Mouse (Mus musculus) limb, embryonic 11.5 days (tissue): ENCODE results near the gene Jund. TPM values are rescaled to one million over a fixed set of nuclear protein-coding genes. Genes with fewer than 3 reads are reported as not detected.

Source experiments
- ATAC-seq: fragments of 200-750 bp; cut with Nextera tagmentation; 2 replicates; pipeline ENCODE4 v1.8.0; 2017; ENCODE audit warnings: low read depth; ENCODE audit not compliant: insufficient number of reproducible peaks, low FRiP score, low TSS enrichment
- DNase-seq: peaks from one replicate; pipeline ENCODE4 v3.0.0-alpha.2; 2015; ENCODE audit warnings: low spot score
- H3K27ac ChIP-seq: fragments of 300-500 bp; sonication (generic); replicated peaks from 2 replicates; pipeline ENCODE4 v1.5.1; 2014; ENCODE audit warnings: low read depth, mild to moderate bottlenecking, low read length
- H3K27me3 ChIP-seq: fragments of 300-500 bp; sonication (generic); 2 replicates; pipeline ENCODE4 v1.6.1; 2014; ENCODE audit warnings: mild to moderate bottlenecking, low read length, mixed read lengths; ENCODE audit not compliant: control insufficient read depth, insufficient read depth
- H3K36me3 ChIP-seq: fragments of 300-500 bp; sonication (generic); 2 replicates; pipeline ENCODE4 v1.6.1; 2014; ENCODE audit warnings: mild to moderate bottlenecking, low read length, moderate library complexity, mixed read lengths; ENCODE audit not compliant: control insufficient read depth, insufficient read depth
- H3K4me1 ChIP-seq: fragments of 300-500 bp; sonication (generic); 2 replicates; pipeline ENCODE4 v1.6.1; 2014; ENCODE audit warnings: low read length, mixed read lengths; ENCODE audit not compliant: control insufficient read depth, insufficient read depth
- H3K4me2 ChIP-seq: fragments of 300-500 bp; sonication (generic); 2 replicates; pipeline ENCODE4 v1.6.1; 2014; ENCODE audit warnings: low read depth, mild to moderate bottlenecking, moderate library complexity; ENCODE audit not compliant: severe bottlenecking
- H3K4me3 ChIP-seq: fragments of 300-500 bp; sonication (generic); 2 replicates; pipeline ENCODE4 v1.5.1; 2014; ENCODE audit warnings: low read depth, low read length
- H3K9ac ChIP-seq: fragments of 300-500 bp; sonication (generic); 2 replicates; pipeline ENCODE4 v1.6.1; 2014; ENCODE audit warnings: mild to moderate bottlenecking, low read length
- H3K9me3 ChIP-seq: fragments of 300-500 bp; sonication (generic); 2 replicates; pipeline ENCODE4 v1.6.1; 2016; ENCODE audit warnings: low read length; ENCODE audit not compliant: control insufficient read depth
- WGBS: fragments of 180-500 bp; shearing (Covaris S2); extraction: QIAGEN DNeasy Blood & Tissue Kit; methylation state at CpG from one replicate; pipeline ENCODE4 v1.1.7; 2014; 5-methylcytosine and 5-hydroxymethylcytosine counted together
- polyA plus RNA-seq: library from polyadenylated mRNA; unstranded; fragments of >200 nt; fragmentation: Nextera tagmentation; extraction: Ambion mirVana; gene quantifications from 2 replicates; pipeline ENCODE4 v1.2.1, GENCODE M21; 2014

Jund gene
- polyA plus RNA-seq, 1 experiment from 2014 or later = 104 TPM

DNA sequence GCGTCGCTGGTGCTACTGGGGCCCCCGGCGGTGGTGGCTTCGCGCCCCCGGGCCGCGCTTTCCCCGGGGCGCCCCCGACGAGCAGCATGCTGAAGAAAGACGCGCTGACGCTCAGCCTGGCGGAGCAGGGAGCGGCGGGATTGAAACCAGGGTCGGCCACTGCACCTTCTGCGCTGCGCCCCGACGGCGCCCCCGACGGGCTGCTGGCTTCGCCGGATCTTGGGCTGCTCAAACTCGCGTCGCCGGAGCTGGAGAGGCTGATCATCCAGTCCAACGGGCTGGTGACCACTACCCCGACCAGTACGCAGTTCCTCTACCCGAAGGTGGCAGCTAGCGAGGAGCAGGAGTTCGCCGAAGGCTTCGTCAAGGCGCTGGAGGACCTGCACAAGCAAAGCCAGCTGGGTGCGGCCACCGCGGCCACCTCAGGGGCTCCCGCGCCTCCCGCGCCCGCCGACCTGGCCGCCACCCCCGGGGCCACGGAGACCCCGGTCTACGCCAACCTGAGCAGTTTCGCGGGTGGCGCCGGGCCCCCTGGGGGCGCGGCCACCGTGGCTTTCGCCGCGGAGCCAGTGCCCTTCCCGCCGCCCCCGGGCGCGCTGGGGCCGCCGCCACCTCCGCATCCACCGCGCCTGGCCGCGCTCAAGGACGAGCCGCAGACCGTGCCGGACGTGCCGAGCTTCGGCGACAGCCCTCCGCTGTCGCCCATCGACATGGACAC, 526 bp downstream of the Jund start:
- Histone ChIP-seq H3K9ac (peak overlapping the region; percentile 96), H3K36me3 (peaks cover 4% of the 10 kb centered on the region; the same call in 1 of the 2 replicates), H3K4me2 (peak overlapping the region; percentile 82), H3K27ac (peak overlapping the region; percentile 97), H3K4me1 (peaks cover 36% of the 10 kb centered on the region), H3K4me3 (peak overlapping the region; percentile 95), H3K27me3 (no peaks in the 10 kb centered on the region), H3K9me3 (no peaks in the 10 kb centered on the region)
- WGBS = under 1% methylated on average over 86 of the region's 89 CpGs
- ATAC-seq (0 out of 2 replicates have a peak, but pooled peaks have one; percentile 1), DNase-seq (peak; percentile 78)

DNA sequence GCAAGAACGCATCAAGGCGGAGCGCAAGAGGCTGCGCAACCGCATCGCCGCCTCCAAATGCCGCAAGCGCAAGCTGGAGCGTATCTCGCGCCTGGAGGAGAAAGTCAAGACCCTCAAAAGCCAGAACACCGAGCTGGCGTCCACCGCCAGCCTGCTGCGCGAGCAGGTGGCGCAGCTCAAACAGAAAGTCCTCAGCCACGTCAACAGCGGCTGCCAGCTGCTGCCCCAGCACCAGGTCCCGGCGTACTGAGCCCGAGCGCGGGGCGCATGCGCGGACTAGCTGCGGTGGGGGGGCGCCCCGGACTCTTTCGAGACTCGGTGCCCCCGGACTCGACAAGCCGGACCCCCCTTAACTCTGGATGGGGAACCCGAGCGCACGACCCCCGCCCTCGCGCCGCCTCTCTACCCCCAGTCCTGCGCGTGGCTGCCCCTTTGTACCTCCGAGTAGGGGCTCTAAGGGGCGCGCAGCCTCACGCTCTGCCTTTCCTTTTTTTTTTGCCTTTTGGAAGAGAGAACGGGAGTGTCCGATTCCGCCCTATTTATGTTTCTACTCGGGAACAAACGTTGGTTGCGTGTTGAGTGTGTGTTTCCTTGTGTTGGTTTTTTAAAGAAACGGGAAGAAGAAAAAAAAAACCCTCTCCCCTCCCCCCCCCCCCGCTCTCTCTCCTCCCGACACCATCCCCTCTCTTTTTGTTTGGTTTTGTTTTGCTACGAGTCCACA, 1.2 kb downstream of the Jund start:
- peaks cover 34% of the 10 kb centered on the region for H3K4me1 ChIP-seq
- H3K36me3 ChIP-seq = peaks cover 4% of the 10 kb centered on the region; the same call in 1 of the 2 replicates
- H3K4me2 ChIP-seq = peak overlapping the region; percentile 82
- WGBS = under 1% methylated on average over 59 of the region's 59 CpGs
- H3K9me3 ChIP-seq = no peaks in the 10 kb centered on the region
- DNase-seq (peak; percentile 86), ATAC-seq (no peak)
- no peaks in the 10 kb centered on the region for H3K27me3 ChIP-seq
- peak overlapping the region; percentile 97 for H3K27ac ChIP-seq
- H3K4me3 ChIP-seq = peak overlapping the region; percentile 95
- H3K9ac ChIP-seq = peak overlapping the region; percentile 96

DNA sequence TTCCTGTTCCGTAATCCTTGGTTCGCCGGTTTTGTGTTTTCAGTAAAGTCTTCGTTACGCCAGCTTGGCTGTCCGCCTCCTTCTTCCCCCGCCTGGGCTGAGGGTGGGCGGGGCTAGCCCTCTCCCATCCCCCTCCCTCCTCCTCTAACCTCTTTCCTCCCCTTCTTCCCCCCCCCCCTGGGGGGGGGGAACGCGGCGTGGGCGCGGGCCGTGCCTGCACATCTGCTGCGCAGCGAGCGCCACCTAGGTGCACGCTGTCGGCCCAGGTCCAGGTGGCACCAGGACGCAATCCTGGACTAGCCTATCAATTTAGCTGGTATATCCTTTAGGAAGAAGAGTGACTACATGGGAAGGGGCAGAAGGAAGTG, 1.8 kb downstream of the Jund start:
- H3K9me3 ChIP-seq = no peaks in the 10 kb centered on the region
- H3K9ac ChIP-seq = peak overlapping the region; percentile 96
- H3K4me2 ChIP-seq = peak overlapping the region; percentile 82
- DNase-seq (peak; percentile 97), ATAC-seq (peak; percentile 4; the same call in 1 of the 2 replicates)
- H3K27me3 ChIP-seq = no peaks in the 10 kb centered on the region
- peaks cover 29% of the 10 kb centered on the region for H3K4me1 ChIP-seq
- H3K36me3 ChIP-seq = peaks cover 4% of the 10 kb centered on the region; the same call in 1 of the 2 replicates
- whole genome bisulfite sequencing = 0% methylated on average over 19 of the region's 20 CpGs
- H3K4me3 ChIP-seq = peak overlapping the region; percentile 95
- no peak overlapping the region; the same call in 1 of the 2 replicates for H3K27ac ChIP-seq

DNA sequence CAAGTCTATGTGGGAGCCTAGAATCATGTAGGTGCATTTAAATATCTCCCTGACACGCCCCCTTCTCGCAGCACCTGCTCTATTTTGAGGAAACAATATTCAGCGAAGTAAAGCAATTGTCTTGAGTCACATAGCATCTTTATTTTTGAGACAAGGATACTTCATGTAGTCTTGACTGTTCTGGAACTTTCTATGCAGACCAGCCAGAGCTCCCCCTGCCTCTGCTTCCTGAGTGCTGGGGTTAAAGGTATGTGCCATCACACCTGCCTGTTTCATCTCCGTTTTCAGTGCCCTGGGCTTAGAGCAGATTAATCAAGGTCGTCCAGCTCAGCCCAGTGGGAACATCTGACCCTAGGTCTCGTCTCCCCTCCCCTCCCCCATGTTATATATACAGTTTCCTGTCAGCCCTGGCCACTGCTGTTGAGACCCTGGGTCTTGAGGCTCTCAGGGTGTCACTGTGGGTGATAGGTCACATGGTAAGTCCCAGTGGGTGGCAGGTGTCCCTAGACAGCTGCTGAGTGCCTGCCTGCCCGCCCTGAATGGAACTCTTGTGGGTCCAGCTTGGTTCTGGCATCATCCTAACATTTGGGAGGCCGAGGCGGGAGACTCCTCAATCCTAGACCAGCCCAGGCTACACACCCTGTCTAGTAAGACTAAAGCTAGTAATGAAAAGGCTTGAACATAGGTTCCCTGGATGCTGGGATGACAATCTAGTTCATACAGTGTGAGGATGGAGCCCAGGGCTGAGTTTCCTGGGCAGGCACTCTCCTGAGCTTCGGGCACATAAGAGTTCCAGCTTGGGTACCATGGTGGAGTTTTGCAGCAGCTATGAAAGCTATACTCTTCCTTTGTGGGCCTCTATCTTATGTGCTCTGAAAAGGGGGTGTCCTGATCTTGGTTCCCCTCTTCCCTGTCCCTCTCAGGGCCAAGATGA, 2.6 kb downstream of the Jund start:
- 55% methylated on average over 10 of the region's 10 CpGs for WGBS
- no peak overlapping the region; the same call in 1 of the 2 replicates for H3K27ac ChIP-seq
- no peak for ATAC-seq

DNA sequence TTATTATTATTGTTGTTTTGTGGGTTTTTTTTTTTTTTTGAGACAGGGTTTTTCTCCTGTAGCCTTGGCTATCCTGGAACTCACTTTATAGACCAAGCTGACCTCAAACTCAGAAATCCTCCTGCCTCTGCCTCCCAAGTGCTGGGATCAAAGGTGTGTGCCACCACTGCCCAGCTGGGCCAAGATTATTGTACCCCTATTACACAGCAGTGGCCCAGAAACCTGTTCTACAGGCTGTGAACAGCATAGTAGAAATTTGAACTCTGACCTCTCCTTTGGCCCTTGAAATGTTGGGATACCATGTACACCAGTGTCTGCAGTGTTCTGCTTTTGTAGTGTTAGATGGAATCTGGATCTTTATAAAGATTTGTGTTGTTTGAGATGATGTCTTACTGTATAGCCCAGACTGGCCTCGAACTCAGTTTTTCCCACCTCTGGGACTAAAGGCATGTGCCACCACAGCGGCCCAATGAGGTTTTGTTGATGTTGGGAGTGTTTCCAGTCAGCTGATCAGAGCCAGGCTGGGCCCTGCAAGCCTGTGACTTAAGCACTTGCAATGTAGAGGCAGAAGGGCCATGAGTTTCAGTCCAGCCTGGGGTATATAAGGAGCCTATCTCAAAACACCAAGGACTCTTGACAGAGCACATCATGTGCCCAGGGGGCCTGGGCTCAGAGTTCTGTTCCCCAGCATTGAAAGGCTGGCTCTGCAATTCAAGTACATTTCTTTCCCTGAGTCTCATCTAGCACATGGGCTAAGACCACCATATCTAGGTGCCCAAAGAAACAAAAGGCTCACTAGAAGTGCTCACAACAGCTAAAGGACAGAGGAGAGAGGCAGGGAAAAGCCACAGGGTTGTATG, 3.5 kb downstream of the Jund start:
- Histone ChIP-seq H3K9ac (no peak overlapping the region), H3K4me1 (peaks cover 12% of the 10 kb centered on the region; the same call in 1 of the 2 replicates), H3K27me3 (no peaks in the 10 kb centered on the region), H3K36me3 (peaks cover 4% of the 10 kb centered on the region; the same call in 1 of the 2 replicates), H3K9me3 (no peaks in the 10 kb centered on the region), H3K4me3 (no peak overlapping the region), H3K4me2 (no peak overlapping the region), H3K27ac (no peak overlapping the region)
- DNase-seq (no peak), ATAC-seq (no peak)
- 85% methylated on average over 2 of the region's 2 CpGs for WGBS

More for the DNA sequence above, 2.6 kb downstream of the Jund start:
- peak overlapping the region; percentile 82 for H3K4me2 ChIP-seq
- peak overlapping the region; percentile 96 for H3K9ac ChIP-seq
- no peaks in the 10 kb centered on the region for H3K9me3 ChIP-seq
- H3K4me1 ChIP-seq = peaks cover 21% of the 10 kb centered on the region
- no peaks in the 10 kb centered on the region for H3K27me3 ChIP-seq
- DNase-seq = no peak
- peak overlapping the region; percentile 95 for H3K4me3 ChIP-seq
- H3K36me3 ChIP-seq = peaks cover 4% of the 10 kb centered on the region; the same call in 1 of the 2 replicates

DNA sequence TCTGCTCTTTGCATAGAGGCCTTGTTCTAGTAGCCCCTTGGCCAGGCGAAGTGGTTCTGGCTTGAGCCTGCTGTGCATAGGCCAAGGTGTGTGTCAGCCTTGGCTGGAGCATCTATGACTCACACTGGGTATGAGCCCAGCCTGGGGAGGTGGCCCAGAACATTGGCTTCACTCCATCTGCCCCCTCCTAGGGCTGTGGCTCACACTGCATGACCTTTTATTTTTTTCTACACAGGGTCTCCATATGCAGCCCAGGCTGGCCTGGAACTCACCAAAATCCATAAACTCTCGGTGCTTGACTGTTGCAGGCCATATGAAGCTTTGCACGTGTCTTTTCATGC, 4.1 kb downstream of the Jund start:
- Histone ChIP-seq H3K36me3 (peaks cover 4% of the 10 kb centered on the region; the same call in 1 of the 2 replicates), H3K27ac (no peak overlapping the region), H3K4me2 (no peak overlapping the region), H3K9me3 (no peaks in the 10 kb centered on the region), H3K4me3 (no peak overlapping the region), H3K9ac (no peak overlapping the region), H3K27me3 (no peaks in the 10 kb centered on the region), H3K4me1 (peaks cover 7% of the 10 kb centered on the region; the same call in 1 of the 2 replicates)
- 84% methylated on average over 3 of the region's 3 CpGs for WGBS
- ATAC-seq (no peak), DNase-seq (no peak)

DNA sequence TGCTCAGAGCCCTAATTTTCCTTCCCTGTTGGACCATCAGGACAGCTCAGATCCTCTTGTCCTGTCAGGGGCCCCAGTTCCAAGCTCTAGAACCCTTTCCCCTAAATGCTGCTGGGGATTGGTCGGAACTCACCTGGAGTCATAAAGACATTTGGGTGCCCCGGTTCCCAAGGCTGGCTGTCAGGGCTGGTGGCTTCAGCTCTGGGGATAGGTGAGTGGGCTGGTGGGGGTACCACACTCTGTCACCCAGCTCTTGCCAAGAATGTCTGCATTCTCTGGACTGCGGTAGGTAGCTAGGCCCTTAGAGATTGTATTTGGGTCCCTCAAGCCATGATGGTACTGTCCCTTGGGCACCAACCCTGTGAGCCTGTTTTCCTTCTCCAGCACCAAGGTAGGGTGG, 4.5 kb downstream of the Jund start, which contains the start of gene Iqcn:
Gene Iqcn, plus strand, starts transcription at position 171 of the 400 bp plus-strand sequence.
- no peaks in the 10 kb centered on the region for H3K9me3 ChIP-seq
- 0 out of 2 replicates have a peak, but pooled peaks cover 3% of the 10 kb centered on the region for H3K4me1 ChIP-seq
- no peak within 1 kb of the TSS for H3K4me3 ChIP-seq
- H3K36me3 ChIP-seq = peaks cover 4% of the 10 kb centered on the region; the same call in 1 of the 2 replicates
- WGBS = 95% methylated on average over 3 of the region's 3 CpGs
- no peak within 1 kb of the TSS for H3K4me2 ChIP-seq
- H3K27ac ChIP-seq = no peak within 1 kb of the TSS
- DNase-seq (no peak), ATAC-seq (no peak)
- H3K9ac ChIP-seq = no peak within 1 kb of the TSS
- H3K27me3 ChIP-seq = no peaks in the 10 kb centered on the region
